Mouse (Mus musculus) lung, adult 2 months (tissue): ENCODE data around the gene Gm9817.

Source experiments
- CTCF ChIP-seq: fragments of 200-500 bp; IDR thresholded peaks from 2 replicates; pipeline ENCODE4 v1.5.1; 2011; ENCODE audit warnings: mild to moderate bottlenecking, low read length, control low read depth; ENCODE audit not compliant: insufficient read depth
- POLR2A ChIP-seq: fragments of 200-500 bp; IDR thresholded peaks from 2 replicates; pipeline ENCODE4 v1.6.1; 2011; ENCODE audit warnings: low read depth, mild to moderate bottlenecking, control low read depth, low read length, borderline replicate concordance; ENCODE audit errors: extremely low read depth

GRCm38 (mm10) chr13:45059206-45059605, 19.3 kb upstream of the Gm9817 start:
- no peak for TF ChIP-seq CTCF
- no peak for TF ChIP-seq POLR2A
